Mouse (Mus musculus): ENCODE measurements around the gene Samd4b.

Gene Samd4b

GRCm38 (mm10) chr7:28447101-28447830 lies 150.7 kb downstream of the Samd4b start:
- no peak for DNase-seq (ENCODE audit: low spot score in 2 of 2)

DNA sequence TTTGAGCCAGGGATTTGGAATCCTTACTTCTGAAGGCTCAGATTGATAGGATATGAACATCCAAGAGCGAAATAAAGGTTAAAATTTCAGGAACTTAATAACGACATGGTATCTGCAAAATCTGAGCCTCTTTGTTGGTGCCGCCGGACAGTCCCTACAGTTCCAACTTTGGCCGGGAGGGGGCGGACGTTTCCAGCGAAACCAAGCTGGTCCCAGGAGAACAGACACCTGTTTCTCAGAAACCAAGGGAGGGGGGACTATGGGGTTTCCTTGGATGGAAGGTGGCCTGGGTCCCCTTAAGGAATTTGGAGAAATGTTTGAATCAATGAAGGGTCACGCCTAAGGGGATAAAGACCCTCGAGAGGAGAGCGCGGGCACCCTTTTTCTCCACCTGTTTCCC lies 151.5 kb downstream of the Samd4b start:
- DNase-seq (ENCODE audit: low spot score in 2 of 2), result peak; percentile 42 to 63

DNA sequence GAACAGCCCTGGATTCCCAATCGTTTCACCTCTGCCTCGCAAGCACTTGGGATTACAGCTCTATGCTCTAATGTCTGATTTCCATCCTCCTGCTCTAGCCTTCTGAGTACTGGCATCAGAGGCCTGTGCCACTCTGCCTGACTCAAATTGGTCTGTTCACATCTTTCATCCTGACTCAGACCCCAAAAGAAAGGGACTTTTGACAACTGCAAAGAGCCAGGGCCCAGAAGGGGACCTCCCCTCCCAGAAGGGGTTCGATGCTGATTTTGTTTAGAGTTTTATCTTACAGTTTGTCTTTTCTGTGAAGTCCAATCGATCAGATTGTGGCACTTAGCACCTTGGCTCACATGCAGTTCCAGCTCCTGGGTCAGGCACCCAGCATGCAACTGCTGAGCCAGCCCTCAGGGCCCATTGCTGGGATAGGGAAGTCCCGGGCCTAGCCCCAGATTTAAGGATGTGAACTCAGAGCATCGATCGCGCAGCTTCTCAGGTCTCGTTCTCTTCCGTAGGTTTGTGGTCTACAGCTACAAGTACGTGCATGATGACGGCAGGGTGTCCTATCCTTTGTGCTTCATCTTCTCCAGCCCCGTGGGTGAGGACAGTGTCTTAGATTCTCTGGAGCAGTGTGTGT lies 153.5 kb downstream of the Samd4b start:
- no peak for DNase-seq (ENCODE audit: low spot score in 2 of 2)

GRCm38 (mm10) chr7:28442688-28443087 lies 155.3 kb downstream of the Samd4b start:
- DNase-seq (ENCODE audit: low spot score in 2 of 2), result no peak

- DNase-seq (ENCODE audit: low spot score in 2 of 2), result no peak
Observed at GRCm38 (mm10) chr7:28441776-28442485, 156.0 kb downstream of the Samd4b start.

DNA sequence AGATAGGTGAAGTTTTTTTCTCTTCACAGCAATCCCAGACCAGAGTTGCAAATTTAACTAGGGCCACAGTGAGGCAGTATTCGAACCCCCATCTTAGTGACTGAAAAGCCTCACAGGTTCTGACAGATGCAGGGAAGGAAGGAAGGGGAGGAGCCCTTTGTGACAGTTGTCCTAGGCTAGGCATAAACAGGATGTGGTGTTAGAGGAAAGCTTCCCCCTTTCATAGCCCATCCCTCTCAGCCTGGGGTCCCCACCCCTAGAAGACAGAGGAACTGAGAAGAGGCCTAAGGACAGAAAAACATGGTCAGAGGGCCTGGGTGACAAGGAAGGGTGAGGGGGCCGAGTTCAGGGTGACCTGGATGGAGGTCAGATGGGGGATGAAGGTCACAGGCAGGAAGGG lies 157.2 kb downstream of the Samd4b start:
- no peak for DNase-seq (ENCODE audit: low spot score in 2 of 2)

DNA sequence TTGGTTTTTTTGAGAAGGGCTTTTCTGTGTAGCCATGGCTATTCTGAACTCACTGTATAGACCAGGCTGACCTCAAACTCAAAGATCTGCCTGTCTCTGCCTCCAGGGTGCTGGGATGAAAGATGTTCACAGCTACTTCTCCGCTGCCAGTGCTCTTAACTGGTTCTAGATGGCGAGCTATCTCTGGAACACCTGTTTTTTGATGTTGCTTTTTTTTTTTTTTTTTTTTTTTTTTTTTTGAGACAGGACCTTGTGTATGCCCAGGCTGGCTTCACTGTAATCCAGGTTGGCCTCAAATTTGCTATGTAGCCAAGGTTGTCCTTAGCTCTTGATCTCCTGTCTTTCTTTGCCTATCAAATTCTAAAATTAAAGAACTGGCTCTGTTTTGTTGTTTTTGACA lies 159.2 kb downstream of the Samd4b start:
- DNase-seq (ENCODE audit: low spot score in 2 of 2), result no peak

- no peak for DNase-seq (ENCODE audit: low spot score in 2 of 2)
Observed at GRCm38 (mm10) chr7:28437964-28438363, 160.0 kb downstream of the Samd4b start.

DNA sequence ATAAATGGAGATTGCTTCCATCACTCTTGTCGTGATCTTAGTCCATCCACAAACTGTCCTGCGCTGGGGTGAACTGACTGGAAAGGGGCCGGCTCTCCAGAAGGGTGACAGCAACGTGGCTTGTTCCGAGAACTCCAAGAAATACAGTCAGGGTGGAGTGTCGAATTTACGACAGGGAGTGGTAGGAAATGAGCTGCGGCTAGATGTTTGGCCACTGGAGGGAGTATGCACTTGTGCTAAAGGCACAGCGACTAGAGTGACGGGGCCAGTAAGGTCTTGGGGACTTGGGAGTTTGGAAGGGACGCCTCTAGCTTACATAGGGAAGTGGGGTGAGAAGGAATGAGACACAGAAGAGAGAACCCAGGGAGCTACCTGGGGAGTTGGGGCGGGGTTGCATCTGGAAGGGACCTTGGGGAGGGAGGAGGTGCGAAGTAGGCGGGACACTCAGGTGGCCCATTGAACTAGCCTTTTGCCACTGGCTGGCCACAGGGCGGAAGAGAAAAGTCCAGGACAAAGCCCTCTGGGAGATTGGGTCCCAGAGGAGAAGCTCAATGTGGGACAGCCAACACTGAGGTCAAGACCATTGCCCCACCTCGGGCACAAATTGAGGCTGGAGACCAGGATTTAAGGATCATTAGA lies 160.9 kb downstream of the Samd4b start, which contains the start of gene Gmfg:
TSS of gene Gmfg (plus strand) at position 516 of the 639 bp plus-strand sequence.
- peak; percentile 54 to 61 for DNase-seq (ENCODE audit: low spot score in 2 of 2)

DNA sequence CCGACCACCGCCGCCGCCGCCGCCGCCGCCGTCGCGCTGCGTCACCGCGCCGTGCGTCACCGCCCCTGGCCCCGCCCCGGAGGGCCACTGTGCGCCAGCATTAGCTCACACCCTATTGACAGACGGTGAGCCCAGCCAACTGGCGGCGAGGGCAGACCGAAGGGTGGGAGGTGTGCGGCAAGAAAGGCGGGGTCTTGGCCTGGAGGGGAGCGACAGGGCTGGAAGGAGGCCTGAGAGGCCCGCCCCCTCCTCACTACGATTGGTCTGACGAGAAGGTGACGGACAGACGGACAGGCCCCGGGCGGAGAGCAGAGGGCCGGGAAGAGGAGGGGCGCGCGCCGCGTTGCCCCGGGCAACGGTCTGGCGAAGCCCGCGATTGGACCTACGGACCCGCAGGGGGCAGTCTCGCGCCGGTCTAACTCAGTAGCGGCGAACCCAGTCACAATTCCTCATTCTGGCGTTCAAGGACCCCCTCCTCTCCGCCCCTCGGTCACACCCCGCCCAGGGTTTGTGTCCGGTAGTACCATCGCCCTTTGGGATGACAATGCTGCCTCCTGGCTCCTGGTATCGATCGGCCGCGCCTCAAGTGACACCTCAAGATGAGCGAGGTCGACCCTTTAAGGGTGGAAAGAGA lies 161.6 kb downstream of the Samd4b start:
- peak; percentile 100 for DNase-seq (ENCODE audit: low spot score in 2 of 2)

GRCm38 (mm10) chr7:28435660-28436259 lies 162.2 kb downstream of the Samd4b start:
- DNase-seq (ENCODE audit: low spot score in 2 of 2), result no peak

DNA sequence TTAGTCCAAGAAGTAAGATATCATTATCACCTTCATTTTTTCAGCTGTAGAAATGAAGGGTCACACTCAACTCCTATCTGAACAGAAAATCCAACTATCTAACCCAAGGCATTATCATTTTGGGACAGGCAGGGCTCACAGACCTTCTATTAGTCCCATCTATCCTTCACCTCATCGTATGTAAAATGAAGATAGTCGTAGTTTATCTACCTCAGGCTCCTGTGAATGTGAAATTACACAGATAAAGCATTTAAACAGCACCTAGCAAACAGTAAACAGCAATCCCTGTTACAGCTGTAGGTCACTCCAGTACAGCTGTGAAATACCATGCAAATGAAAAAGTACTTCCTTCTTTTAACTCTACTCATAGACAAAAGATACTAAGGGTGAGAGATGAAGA lies 165.7 kb downstream of the Samd4b start:
- DNase-seq (ENCODE audit: low spot score in 2 of 2), result no peak

DNA sequence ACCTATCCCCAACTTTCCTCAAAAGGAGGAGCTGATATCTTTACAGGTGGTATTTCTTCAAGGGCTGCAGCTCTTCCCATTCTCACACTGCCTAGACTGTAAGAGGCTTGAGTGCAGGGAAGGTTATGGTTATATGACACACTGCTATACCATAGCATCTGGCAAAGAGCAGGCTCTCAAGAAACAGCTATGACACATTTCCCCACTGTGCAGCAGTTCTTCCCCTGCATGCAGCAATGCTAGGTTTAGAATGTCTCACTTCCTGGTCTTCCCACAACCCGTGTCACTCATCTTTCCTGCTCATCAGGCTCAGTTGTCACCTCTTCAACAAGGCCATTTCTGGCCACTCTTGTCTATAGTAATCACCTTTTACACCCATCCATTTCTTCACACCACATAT lies 167.4 kb downstream of the Samd4b start:
- DNase-seq (ENCODE audit: low spot score in 2 of 2), result no peak

GRCm38 (mm10) chr7:28427738-28428137 lies 170.2 kb downstream of the Samd4b start:
- DNase-seq (ENCODE audit: low spot score in 2 of 2), result no peak

GRCm38 (mm10) chr7:28423018-28423417 lies 174.9 kb downstream of the Samd4b start:
- no peak for DNase-seq (ENCODE audit: low spot score in 2 of 2)

GRCm38 (mm10) chr7:28419416-28419815 lies 178.5 kb downstream of the Samd4b start:
- no peak for DNase-seq (ENCODE audit: low spot score in 2 of 2)

- no peak for DNase-seq (ENCODE audit: low spot score in 2 of 2)
Observed at GRCm38 (mm10) chr7:28418096-28418670, 179.8 kb downstream of the Samd4b start.

DNA sequence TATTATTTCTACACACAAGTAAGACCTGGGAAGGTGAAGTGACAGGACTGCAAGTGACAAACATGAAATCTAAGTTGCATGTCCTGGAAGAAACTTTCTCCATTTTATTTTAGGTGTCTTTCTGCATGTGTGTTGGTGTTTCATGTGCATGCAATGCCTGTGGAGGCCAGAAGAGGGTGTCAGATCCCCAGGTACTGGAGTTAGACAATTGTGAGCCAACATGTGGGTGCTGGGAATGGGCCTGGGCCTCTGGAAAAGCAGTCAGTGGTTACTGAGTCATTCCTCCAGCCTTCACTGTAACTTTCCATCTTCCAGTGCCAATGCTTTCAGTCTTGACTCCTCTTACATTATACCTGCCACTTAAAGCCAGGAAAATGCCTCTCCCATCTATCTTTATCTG lies 180.6 kb downstream of the Samd4b start:
- no peak for DNase-seq (ENCODE audit: low spot score in 2 of 2)

GRCm38 (mm10) chr7:28412826-28413225 lies 185.1 kb downstream of the Samd4b start:
- DNase-seq (ENCODE audit: low spot score in 2 of 2), result no peak

GRCm38 (mm10) chr7:28410841-28411475 lies 187.0 kb downstream of the Samd4b start:
- no peak for DNase-seq (ENCODE audit: low spot score in 2 of 2)

DNA sequence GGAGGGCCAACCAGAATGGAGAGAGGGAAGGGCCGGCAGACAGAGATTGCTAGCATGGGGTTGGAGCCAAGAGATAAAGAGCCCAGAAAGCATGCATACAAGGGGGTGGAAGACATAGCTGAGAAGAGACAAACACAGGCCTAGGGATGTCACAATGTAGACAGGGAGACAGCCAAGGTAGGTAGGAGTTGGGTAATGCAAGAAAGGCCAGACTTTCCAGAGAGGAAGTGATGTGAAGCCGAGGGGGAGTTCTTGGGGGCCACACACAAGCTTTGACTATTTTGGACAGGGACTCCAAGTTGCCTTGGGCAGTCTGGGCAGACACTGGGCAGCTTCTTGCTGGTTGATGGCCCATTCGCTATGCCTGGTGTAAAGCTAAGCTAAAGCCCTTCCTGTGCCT lies 196.0 kb downstream of the Samd4b start:
- DNase-seq (ENCODE audit: low spot score in 2 of 2), result no peak
